10 mouse cellular contexts compared by ENCODE assay signal in genomic region chr16:34485483-34485882, GRCm38 (mm10).
DNase-seq lines count a peak whose midpoint lies in the region; ATAC-seq lines count a peak whose summit lies in the region.
"Had no signal": no experiment of that assay in that cellular context is flagged by ENCODE, and none has a peak within 500 bp of the region (broad histone marks: within the 10 kb centered on the region; RNA-seq: fewer than 3 reads in every experiment).

No protein-coding gene starts in this region.

- no peak overlapping the region for H3K4me3 ChIP-seq in forebrain, embryonic 13.5 days
- no peak overlapping the region for H3K4me3 ChIP-seq in forebrain, embryonic 10.5 days
- no peak overlapping the region for H3K4me3 ChIP-seq in embryonic facial prominence, embryonic 10.5 days
- H3K4me3 ChIP-seq in kidney, embryonic 16.5 days (ENCODE audit: low read length): no peak overlapping the region
- H3K4me3 ChIP-seq: stomach, embryonic 15.5 days had no signal

- H3K27me3 ChIP-seq in forebrain, embryonic 13.5 days: no peaks in the 10 kb centered on the region
- H3K27me3 ChIP-seq in forebrain, embryonic 10.5 days (ENCODE audit: poor library complexity, severe bottlenecking): no peaks in the 10 kb centered on the region
- H3K27me3 ChIP-seq in embryonic facial prominence, embryonic 10.5 days (replicated peaks; ENCODE audit: low read depth, poor library complexity, severe bottlenecking): no peaks in the 10 kb centered on the region
- H3K27me3 ChIP-seq in kidney, embryonic 16.5 days (ENCODE audit: insufficient read depth, low read length): no peaks in the 10 kb centered on the region
- H3K27me3 ChIP-seq: stomach, embryonic 15.5 days had no signal

- intact Hi-C loops in left cerebral cortex, postnatal 4 days (cut with DNase I): no loop called here
- intact Hi-C loops in left cerebral cortex, postnatal 36 days (cut with DNase I): no loop called here
- intact Hi-C loops in heart, postnatal 10 days (cut with DNase I): no loop called here

- DNase-seq in forebrain, embryonic 10.5 days (ENCODE audit: extremely low spot score, low spot score): no peak
- DNase-seq in left cerebral cortex, postnatal 4 days: peak; percentile 70
- DNase-seq in left cerebral cortex, postnatal 36 days (ENCODE audit: low spot score in 2 of 2): no peak
- no peak for DNase-seq in embryonic facial prominence, embryonic 10.5 days (ENCODE audit: low spot score)
- DNase-seq in heart, postnatal 10 days: peak; percentile 34 to 48
- no peak for DNase-seq in kidney, postnatal 4 days
- DNase-seq: right cerebral cortex, postnatal 25 days had no signal

- no peaks in the 10 kb centered on the region for H3K9me3 ChIP-seq in forebrain, embryonic 13.5 days (replicated peaks)
- H3K9me3 ChIP-seq in forebrain, embryonic 10.5 days: no peaks in the 10 kb centered on the region
- no peaks in the 10 kb centered on the region for H3K9me3 ChIP-seq in embryonic facial prominence, embryonic 10.5 days
- H3K9me3 ChIP-seq in kidney, embryonic 16.5 days (ENCODE audit: low read length): no peaks in the 10 kb centered on the region
- H3K9me3 ChIP-seq: stomach, embryonic 15.5 days had no signal

- no peak overlapping the region for H3K9ac ChIP-seq in forebrain, embryonic 13.5 days
- H3K9ac ChIP-seq in kidney, embryonic 16.5 days (replicated peaks; ENCODE audit: low read length): no peak overlapping the region
- H3K9ac ChIP-seq: stomach, embryonic 15.5 days had no signal

- H3K36me3 ChIP-seq in forebrain, embryonic 13.5 days (ENCODE audit: poor library complexity, severe bottlenecking): no peaks in the 10 kb centered on the region
- no peaks in the 10 kb centered on the region for H3K36me3 ChIP-seq in forebrain, embryonic 10.5 days (replicated peaks)
- no peaks in the 10 kb centered on the region for H3K36me3 ChIP-seq in embryonic facial prominence, embryonic 10.5 days (replicated peaks)
- no peaks in the 10 kb centered on the region for H3K36me3 ChIP-seq in kidney, embryonic 16.5 days (ENCODE audit: insufficient read depth, low read length)
- H3K36me3 ChIP-seq: stomach, embryonic 15.5 days had no signal

- H3K27ac ChIP-seq in forebrain, embryonic 13.5 days: peak overlapping the region; percentile 48; the same call in 1 of the 2 replicates
- no peak overlapping the region for H3K27ac ChIP-seq in forebrain, embryonic 10.5 days
- 0 out of 2 replicates have a peak overlapping the region, but pooled peaks have one; percentile 35 for H3K27ac ChIP-seq in embryonic facial prominence, embryonic 10.5 days (replicated peaks)
- no peak overlapping the region for H3K27ac ChIP-seq in kidney, embryonic 16.5 days (ENCODE audit: low read length)
- H3K27ac ChIP-seq: stomach, embryonic 15.5 days had no signal

- 0 out of 2 replicates have a peak, but pooled peaks have one; percentile 33 for ATAC-seq in forebrain, embryonic 13.5 days
- ATAC-seq in kidney, embryonic 16.5 days (ENCODE audit: low FRiP score, low TSS enrichment): no peak

- H3K4me2 ChIP-seq in forebrain, embryonic 13.5 days: no peak overlapping the region
- no peak overlapping the region for H3K4me2 ChIP-seq in kidney, embryonic 16.5 days (replicated peaks; ENCODE audit: low read depth, low read length)
- H3K4me2 ChIP-seq: stomach, embryonic 15.5 days had no signal

- peaks cover 36% of the 10 kb centered on the region for H3K4me1 ChIP-seq in forebrain, embryonic 13.5 days
- H3K4me1 ChIP-seq in forebrain, embryonic 10.5 days: peaks cover 27% of the 10 kb centered on the region
- H3K4me1 ChIP-seq in embryonic facial prominence, embryonic 10.5 days: peaks cover 51% of the 10 kb centered on the region
- H3K4me1 ChIP-seq in kidney, embryonic 16.5 days (ENCODE audit: insufficient read depth, low read length): peaks cover 9% of the 10 kb centered on the region

- 75% methylated on average over 6 of the region's 6 CpGs for WGBS in forebrain, embryonic 13.5 days
- 88% methylated on average over 6 of the region's 6 CpGs for WGBS in forebrain, embryonic 10.5 days
- WGBS in embryonic facial prominence, embryonic 10.5 days: 79% methylated on average over 6 of the region's 6 CpGs
- WGBS in kidney, embryonic 16.5 days: 80% methylated on average over 6 of the region's 6 CpGs

Comparison
In these comparisons a context has a peak if more than half of its experiments do, and no peak if none do; other contexts are left out.
1. H3K27ac ChIP-seq: peak in forebrain, embryonic 13.5 days (single experiment) and embryonic facial prominence, embryonic 10.5 days (single experiment); none in forebrain, embryonic 10.5 days (single experiment) and kidney, embryonic 16.5 days (single experiment).
2. DNase-seq: peak in left cerebral cortex, postnatal 4 days (single experiment) and heart, postnatal 10 days (2 of 2); none in forebrain, embryonic 10.5 days (single experiment), left cerebral cortex, postnatal 36 days (0 of 2), embryonic facial prominence, embryonic 10.5 days (single experiment) and kidney, postnatal 4 days (0 of 2).